Mouse (Mus musculus) urinary bladder, adult 18-20 months (tissue): Measurements from ENCODE around the gene Tssk2.

Source experiments
- DNase-seq, 2 experiments: peaks; one replicate each; pipeline ENCODE4 v3.0.0; 2022; ENCODE audit warnings: low spot score in 2 of 2, mixed read lengths in 2 of 2

The Tssk2 gene

DNA sequence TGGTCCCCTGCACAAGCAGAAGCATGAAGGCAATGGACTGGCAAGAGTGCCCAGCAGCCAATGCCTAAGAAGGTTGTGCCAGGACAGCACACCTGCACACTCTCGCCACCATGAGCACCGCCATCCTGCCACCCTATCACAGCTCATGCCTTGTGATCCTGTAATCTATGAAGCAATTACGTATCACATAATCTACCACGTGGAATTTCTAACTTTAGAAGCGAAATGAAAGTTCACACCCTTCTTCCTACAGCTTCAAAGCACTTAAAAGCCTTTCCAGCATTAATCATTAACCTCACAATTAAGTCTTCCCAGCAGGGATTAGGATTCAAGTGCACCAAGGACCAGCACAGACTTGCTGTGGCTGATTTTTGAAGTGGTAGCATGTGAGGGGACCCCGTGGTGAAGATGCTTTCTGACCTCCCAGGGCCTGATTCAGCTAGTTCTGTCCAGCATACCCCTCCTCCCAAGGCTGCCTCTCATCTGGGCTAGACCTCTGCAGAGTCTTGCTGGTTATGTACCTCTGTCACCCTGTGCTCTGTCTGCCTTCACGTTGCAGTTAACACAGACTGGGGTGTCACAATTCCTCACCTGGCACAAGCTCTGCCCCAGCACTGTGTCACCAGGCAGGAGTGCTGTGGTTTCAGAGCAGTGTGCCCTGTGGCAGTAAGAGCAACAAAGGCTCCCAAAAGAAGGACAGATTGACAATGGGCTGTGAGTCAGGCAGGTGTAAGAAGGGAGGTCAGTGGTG, 46.8 kb downstream of the Tssk2 start:
- no peak for DNase-seq

DNA sequence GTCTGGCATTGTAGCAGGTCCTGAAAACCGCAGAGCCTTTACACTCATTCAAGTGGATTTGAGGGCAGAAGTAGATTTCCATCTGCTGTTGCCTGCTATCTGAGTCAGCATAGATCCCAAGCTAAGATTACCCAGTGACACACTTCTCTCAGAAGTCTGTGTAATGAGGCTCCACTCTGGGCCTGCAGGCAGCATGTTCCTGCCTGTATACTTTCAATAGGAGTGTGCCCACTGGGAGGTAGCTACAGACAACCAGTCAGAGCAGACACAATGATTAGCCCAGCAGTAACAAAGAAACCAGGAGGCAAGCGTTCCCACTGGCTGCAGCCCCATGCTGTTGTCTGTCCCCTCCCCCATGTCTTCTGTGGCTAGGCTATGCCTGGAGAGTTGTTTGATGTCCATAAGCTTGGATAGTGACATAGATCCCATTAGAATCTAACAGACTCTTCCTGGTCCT, 51.0 kb downstream of the Tssk2 start:
- DNase-seq: peak in 1 of 2 experiments; percentile 53
